Mouse (Mus musculus) MEL (cell line): ENCODE data around the gene Gzmm.

Source experiments
- BHLHE40 ChIP-seq: IDR thresholded peaks from 2 replicates; pipeline ENCODE4 v1.6.1; 2012; ENCODE audit warnings: low read depth, mild to moderate bottlenecking, inconsistent platforms, low read length, improper control_type of control experiment, borderline replicate concordance
- CTCF ChIP-seq, 3 experiments: IDR thresholded peaks in 2 of 3; conservative IDR thresholded peaks in 1 of 3; 2 replicates each; pipeline ENCODE4 v1.5.1; 2011 to 2012; ENCODE audit warnings: low read length in 3 of 3, low read depth in 2 of 3, mild to moderate bottlenecking in 2 of 3, improper control_type of control experiment in 1 of 3, inconsistent platforms in 1 of 3, mixed read lengths in 1 of 3, moderate library complexity in 1 of 3; ENCODE audit not compliant: control insufficient read depth in 1 of 3, insufficient read depth in 1 of 3, poor library complexity in 1 of 3, severe bottlenecking in 1 of 3
- MAFK ChIP-seq: IDR thresholded peaks from 2 replicates; pipeline ENCODE4 v1.6.1; 2011; ENCODE audit warnings: low read depth, mild to moderate bottlenecking, low read length, improper control_type of control experiment, borderline replicate concordance
- MAZ ChIP-seq: IDR thresholded peaks from 2 replicates; pipeline ENCODE4 v1.6.1; 2012; ENCODE audit warnings: low read depth, mild to moderate bottlenecking, inconsistent platforms, low read length, improper control_type of control experiment
- POLR2A ChIP-seq, 2 experiments: IDR thresholded peaks; 2 replicates each; pipeline ENCODE4 v1.6.1; 2011 to 2012; ENCODE audit warnings: low read length in 2 of 2, mild to moderate bottlenecking in 2 of 2, control low read depth in 1 of 2, improper control_type of control experiment in 1 of 2, low read depth in 1 of 2, moderate library complexity in 1 of 2; ENCODE audit not compliant: control insufficient read depth in 1 of 2, insufficient read depth in 1 of 2, poor library complexity in 1 of 2
- UBTF ChIP-seq: IDR thresholded peaks from 2 replicates; pipeline ENCODE4 v1.6.1; 2012; ENCODE audit warnings: low read depth, mild to moderate bottlenecking, inconsistent platforms, low read length, improper control_type of control experiment, moderate library complexity, borderline replicate concordance; ENCODE audit not compliant: insufficient read depth
- USF1 ChIP-seq: IDR thresholded peaks from 2 replicates; pipeline ENCODE4 v1.6.1; 2014; ENCODE audit warnings: low read depth, mild to moderate bottlenecking, inconsistent platforms, low read length, improper control_type of control experiment, moderate library complexity
- USF2 ChIP-seq, 2 experiments: IDR thresholded peaks; 2 replicates each; pipeline ENCODE4 v1.6.1; 2011 to 2012; ENCODE audit warnings: improper control_type of control experiment in 2 of 2, low read length in 2 of 2, borderline replicate concordance in 1 of 2, inconsistent platforms in 1 of 2, low read depth in 1 of 2, mild to moderate bottlenecking in 1 of 2; ENCODE audit not compliant: insufficient read depth in 1 of 2

GRCm38 (mm10) chr10:79658829-79659228, 30.0 kb upstream of the Gzmm start:
- TF ChIP-seq CTCF (IDR thresholded peaks at IDR 0.05 in 2 of 3, conservative IDR thresholded peaks at IDR 0.05 in 1 of 3; ENCODE audit: control insufficient read depth in 1 of 3, insufficient read depth in 1 of 3, low read depth in 2 of 3, low read length in 3 of 3, poor library complexity in 1 of 3, severe bottlenecking in 1 of 3): peak in 2 of 3 experiments; percentile 48 to 59; a peak in 4 of 6 replicates
- no peak for TF ChIP-seq USF1
- no peak for TF ChIP-seq UBTF
- no peak for TF ChIP-seq POLR2A (IDR thresholded peaks at IDR 0.05; ENCODE audit: control insufficient read depth in 1 of 2, insufficient read depth in 1 of 2, low read depth in 1 of 2, low read length in 2 of 2, poor library complexity in 1 of 2)
- TF ChIP-seq BHLHE40: no peak
- no peak for TF ChIP-seq USF2 (IDR thresholded peaks at IDR 0.05; ENCODE audit: borderline replicate concordance in 1 of 2, insufficient read depth in 1 of 2, low read depth in 1 of 2, low read length in 2 of 2)
- no peak for TF ChIP-seq MAFK
- no peak for TF ChIP-seq MAZ
